Mouse (Mus musculus): ENCODE data around the gene Olfr1052. TPM values are rescaled to one million over a fixed set of nuclear protein-coding genes. Genes with fewer than 3 reads are reported as not detected.
"Not testable (repeated sequence)": the region's sequence is repeated elsewhere in the genome, so short reads cannot be mapped to it uniquely, and the experiment has no call there.

Olfr1052 gene
- polyA plus RNA-seq (2015; fragmentation: Nextera tagmentation; extraction: Ambion mirVana), result not detected in 2 replicates

DNA sequence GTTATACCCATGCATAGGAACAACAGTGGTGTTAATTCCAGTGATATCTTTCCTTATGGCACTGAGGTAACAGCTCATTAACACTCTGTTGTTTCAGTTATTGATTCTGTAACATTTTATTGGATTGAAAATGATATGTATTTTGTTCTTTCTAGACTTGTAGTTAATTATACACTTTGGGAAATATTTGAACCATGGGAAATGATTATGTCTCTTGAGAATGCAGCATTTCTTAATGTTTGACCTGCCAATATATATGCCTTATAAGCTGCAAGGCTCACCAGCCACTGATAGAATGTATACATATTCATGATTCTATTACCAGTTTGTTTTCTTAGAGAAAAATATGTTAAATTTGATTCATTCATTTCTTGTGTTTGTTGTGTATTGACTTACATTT, at the start of gene Olfr1052:
Gene Olfr1052 (plus strand): TSS at position 301 of the 400 bp plus-strand sequence.
- Histone ChIP-seq H3K4me2 (no peak within 1 kb of the TSS), H3K27ac (no peak within 1 kb of the TSS), H3K9me3 (replicated peaks) (no peaks in the 10 kb centered on the region), H3K27me3 (no peaks in the 10 kb centered on the region), H3K9ac (no peak within 1 kb of the TSS), H3K4me3 (replicated peaks) (no peak within 1 kb of the TSS), H3K36me3 (no peaks in the 10 kb centered on the region), H3K4me1 (no peaks in the 10 kb centered on the region)
- ATAC-seq (replicated peaks; ENCODE audit: low FRiP score), result no peak

DNA sequence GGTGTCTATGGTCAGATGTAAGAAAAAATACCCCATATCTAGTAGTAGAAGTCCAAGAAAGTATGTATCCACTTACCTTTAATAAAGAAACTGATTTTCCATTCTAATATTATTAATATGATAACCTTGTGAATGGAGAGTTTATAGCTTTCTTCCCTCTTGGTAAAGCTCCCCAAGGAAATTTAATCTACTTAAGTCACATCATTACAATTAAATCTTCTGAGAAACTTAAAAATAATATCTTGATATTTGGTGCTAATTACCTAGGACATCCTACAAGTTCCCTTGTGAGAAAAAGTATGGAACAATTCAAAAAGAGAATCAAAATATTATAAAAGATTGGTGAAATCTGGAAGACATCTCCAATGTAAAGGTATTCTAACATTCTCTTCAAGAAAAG, 34.0 kb upstream of the Olfr1052 start, which contains the start of gene Olfr1049:
Gene Olfr1049 (minus strand): TSS at position 101 of the 400 bp plus-strand sequence.
- not testable (repeated sequence) for H3K9ac ChIP-seq; H3K9me3 ChIP-seq (replicated peaks); H3K27me3 ChIP-seq; H3K36me3 ChIP-seq; H3K4me1 ChIP-seq; H3K4me3 ChIP-seq (replicated peaks); H3K4me2 ChIP-seq; ATAC-seq (replicated peaks; ENCODE audit: low FRiP score); H3K27ac ChIP-seq

DNA sequence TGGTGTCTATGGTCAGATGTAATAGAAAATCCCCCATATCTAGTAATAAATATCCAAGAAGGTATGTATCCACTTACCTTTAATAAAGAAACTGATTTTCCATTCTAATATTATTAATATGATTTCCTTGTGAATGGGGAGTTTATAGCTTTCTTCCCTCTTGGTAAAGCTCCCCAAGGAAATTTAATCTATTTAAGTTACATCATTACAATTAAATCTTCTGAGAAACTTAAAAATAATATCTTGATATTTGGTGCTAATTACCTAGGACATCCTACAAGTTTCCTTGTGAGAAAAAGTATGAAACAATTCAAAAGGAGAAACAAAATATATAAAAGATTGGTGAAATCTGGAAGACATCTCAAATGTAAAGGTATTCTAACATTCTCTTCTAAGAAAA, 13.3 kb upstream of the Olfr1052 start, which contains the start of gene Olfr1051:
Gene Olfr1051 (minus strand): TSS at position 101 of the 400 bp plus-strand sequence.
- H3K4me3 ChIP-seq (replicated peaks); H3K4me2 ChIP-seq; H3K27me3 ChIP-seq; H3K9me3 ChIP-seq (replicated peaks); H3K9ac ChIP-seq; H3K36me3 ChIP-seq; H3K27ac ChIP-seq; H3K4me1 ChIP-seq; ATAC-seq (replicated peaks; ENCODE audit: low FRiP score): not testable (repeated sequence)

DNA sequence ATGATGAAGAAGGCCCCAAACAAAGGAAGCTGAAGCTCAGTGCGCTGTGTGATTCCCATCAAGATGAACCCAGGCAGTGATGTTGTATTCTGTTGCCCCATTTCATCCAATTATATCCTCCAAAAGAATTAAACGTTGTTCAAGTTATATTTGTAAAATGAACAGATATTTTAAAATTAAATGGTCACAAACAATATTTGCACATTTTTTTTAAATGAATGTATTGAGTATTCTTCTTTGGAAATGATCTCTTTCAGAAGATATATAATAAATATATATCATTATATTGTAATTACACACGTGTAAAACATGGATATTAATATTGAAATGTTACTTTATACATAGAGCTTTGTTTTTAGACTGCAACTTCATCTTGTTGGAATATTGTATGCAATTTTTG, 22.9 kb downstream of the Olfr1052 start, which contains the start of gene Olfr1053:
Gene Olfr1053 (minus strand): TSS at position 101 of the 400 bp plus-strand sequence.
- H3K27me3 ChIP-seq, result no peaks in the 10 kb centered on the region
- H3K36me3 ChIP-seq, result no peaks in the 10 kb centered on the region
- H3K4me3 ChIP-seq (replicated peaks), result no peak within 1 kb of the TSS
- H3K9me3 ChIP-seq (replicated peaks), result no peaks in the 10 kb centered on the region
- 70% methylated on average over 3 of the region's 3 CpGs for WGBS
- no peaks in the 10 kb centered on the region for H3K4me1 ChIP-seq
- no peak within 1 kb of the TSS for H3K9ac ChIP-seq
- H3K27ac ChIP-seq, result no peak within 1 kb of the TSS
- H3K4me2 ChIP-seq, result no peak within 1 kb of the TSS
- no peak for ATAC-seq (replicated peaks; ENCODE audit: low FRiP score)

DNA sequence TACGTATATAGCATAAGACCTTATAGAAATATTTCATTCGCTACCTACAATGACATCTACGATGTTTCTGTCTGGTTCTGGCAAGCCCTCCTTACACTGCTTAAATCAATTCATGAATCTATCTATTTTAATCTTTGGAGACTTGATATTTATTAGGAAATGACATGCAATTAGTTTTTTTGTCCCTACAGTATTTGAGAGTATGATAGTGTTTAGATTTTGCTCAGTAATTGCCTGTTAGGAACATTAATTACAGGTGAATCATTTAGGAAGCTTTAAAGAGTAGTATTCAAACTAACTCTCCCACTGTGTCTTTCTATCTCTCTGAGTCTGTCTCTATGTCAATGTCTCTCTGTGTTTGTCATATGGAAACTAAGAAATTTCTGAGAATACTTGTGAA, 43.1 kb downstream of the Olfr1052 start, which contains the start of gene Olfr1054:
Gene Olfr1054 (minus strand): TSS at position 101 of the 400 bp plus-strand sequence.
- H3K9ac ChIP-seq, result no peak within 1 kb of the TSS
- H3K4me2 ChIP-seq, result no peak within 1 kb of the TSS
- no peaks in the 10 kb centered on the region for H3K9me3 ChIP-seq (replicated peaks)
- no peak within 1 kb of the TSS for H3K4me3 ChIP-seq (replicated peaks)
- ATAC-seq (replicated peaks; ENCODE audit: low FRiP score), result no peak
- no peaks in the 10 kb centered on the region for H3K27me3 ChIP-seq
- 81% methylated on average over 3 of the region's 3 CpGs for WGBS
- H3K36me3 ChIP-seq, result no peaks in the 10 kb centered on the region
- no peak within 1 kb of the TSS for H3K27ac ChIP-seq
- H3K4me1 ChIP-seq, result no peaks in the 10 kb centered on the region

Other genes with a start within 250 kb of the Olfr1052 start
- gene Olfr1034, start 246.6 kb upstream of the Olfr1052 start, polyA plus RNA-seq (2015; fragmentation: Nextera tagmentation; extraction: Ambion mirVana), result 0.04 and 0.10 TPM in 2 replicates
- not detected in 2 replicates for gene Olfr1036, start 218.5 kb upstream of the Olfr1052 start, polyA plus RNA-seq (2015; fragmentation: Nextera tagmentation; extraction: Ambion mirVana)
- not detected in 2 replicates for gene Olfr1037, start 205.1 kb upstream of the Olfr1052 start, polyA plus RNA-seq (2015; fragmentation: Nextera tagmentation; extraction: Ambion mirVana)
- not detected in 2 replicates for gene Olfr1039, start 156.5 kb upstream of the Olfr1052 start, polyA plus RNA-seq (2015; fragmentation: Nextera tagmentation; extraction: Ambion mirVana)
- gene Olfr1040, start 145.7 kb upstream of the Olfr1052 start, polyA plus RNA-seq (2015; fragmentation: Nextera tagmentation; extraction: Ambion mirVana), result not detected in 2 replicates
- not detected in 2 replicates for gene Olfr1042, start 130.6 kb upstream of the Olfr1052 start, polyA plus RNA-seq (2015; fragmentation: Nextera tagmentation; extraction: Ambion mirVana)
- not detected in 2 replicates for gene Olfr1043, start 124.9 kb upstream of the Olfr1052 start, polyA plus RNA-seq (2015; fragmentation: Nextera tagmentation; extraction: Ambion mirVana)
- gene Olfr1044, start 114.6 kb upstream of the Olfr1052 start, polyA plus RNA-seq (2015; fragmentation: Nextera tagmentation; extraction: Ambion mirVana), result not detected in 2 replicates
- gene Olfr52, start 106.8 kb upstream of the Olfr1052 start, polyA plus RNA-seq (2015; fragmentation: Nextera tagmentation; extraction: Ambion mirVana), result not detected in 2 replicates
- not detected in 2 replicates for gene Olfr1045, start 89.4 kb upstream of the Olfr1052 start, polyA plus RNA-seq (2015; fragmentation: Nextera tagmentation; extraction: Ambion mirVana)
- not detected in 2 replicates for gene Olfr1046, start 73.1 kb upstream of the Olfr1052 start, polyA plus RNA-seq (2015; fragmentation: Nextera tagmentation; extraction: Ambion mirVana)
- not detected in 2 replicates for gene Olfr1047, start 61.1 kb upstream of the Olfr1052 start, polyA plus RNA-seq (2015; fragmentation: Nextera tagmentation; extraction: Ambion mirVana)
- not detected in 2 replicates for gene Olfr1048, start 52.2 kb upstream of the Olfr1052 start, polyA plus RNA-seq (2015; fragmentation: Nextera tagmentation; extraction: Ambion mirVana)
- gene Olfr1049, start 34.1 kb upstream of the Olfr1052 start, polyA plus RNA-seq (2015; fragmentation: Nextera tagmentation; extraction: Ambion mirVana), result not detected in 2 replicates
- not detected in 2 replicates for gene Olfr1051, start 13.4 kb upstream of the Olfr1052 start, polyA plus RNA-seq (2015; fragmentation: Nextera tagmentation; extraction: Ambion mirVana)
- not detected in 2 replicates for gene Olfr1053, start 22.8 kb downstream of the Olfr1052 start, polyA plus RNA-seq (2015; fragmentation: Nextera tagmentation; extraction: Ambion mirVana)
- gene Olfr1054, start 43.0 kb downstream of the Olfr1052 start, polyA plus RNA-seq (2015; fragmentation: Nextera tagmentation; extraction: Ambion mirVana), result not detected in 2 replicates
- not detected in 2 replicates for gene Olfr1055, start 57.8 kb downstream of the Olfr1052 start, polyA plus RNA-seq (2015; fragmentation: Nextera tagmentation; extraction: Ambion mirVana)
- gene Olfr1056, start 70.0 kb downstream of the Olfr1052 start, polyA plus RNA-seq (2015; fragmentation: Nextera tagmentation; extraction: Ambion mirVana), result not detected in 2 replicates
- gene Olfr1057, start 85.9 kb downstream of the Olfr1052 start, polyA plus RNA-seq (2015; fragmentation: Nextera tagmentation; extraction: Ambion mirVana), result not detected in 2 replicates
- gene Olfr1058, start 96.1 kb downstream of the Olfr1052 start, polyA plus RNA-seq (2015; fragmentation: Nextera tagmentation; extraction: Ambion mirVana), result not detected in 2 replicates
- gene Olfr1061, start 121.6 kb downstream of the Olfr1052 start, polyA plus RNA-seq (2015; fragmentation: Nextera tagmentation; extraction: Ambion mirVana), result not detected in 2 replicates
- gene Olfr1062, start 134.3 kb downstream of the Olfr1052 start, polyA plus RNA-seq (2015; fragmentation: Nextera tagmentation; extraction: Ambion mirVana), result not detected in 2 replicates
- gene Olfr1065, start 158.1 kb downstream of the Olfr1052 start, polyA plus RNA-seq (2015; fragmentation: Nextera tagmentation; extraction: Ambion mirVana), result not detected in 2 replicates
- gene Olfr1066, start 163.8 kb downstream of the Olfr1052 start, polyA plus RNA-seq (2015; fragmentation: Nextera tagmentation; extraction: Ambion mirVana), result not detected in 2 replicates
- not detected in 2 replicates for gene Olfr228, start 194.9 kb downstream of the Olfr1052 start, polyA plus RNA-seq (2015; fragmentation: Nextera tagmentation; extraction: Ambion mirVana)
- gene Olfr1076, start 216.0 kb downstream of the Olfr1052 start, polyA plus RNA-seq (2015; fragmentation: Nextera tagmentation; extraction: Ambion mirVana), result not detected in 2 replicates

All from kidney, embryonic 15.5 days (tissue).